11 mouse cellular contexts compared by ENCODE assay signal in the genomic region with DNA sequence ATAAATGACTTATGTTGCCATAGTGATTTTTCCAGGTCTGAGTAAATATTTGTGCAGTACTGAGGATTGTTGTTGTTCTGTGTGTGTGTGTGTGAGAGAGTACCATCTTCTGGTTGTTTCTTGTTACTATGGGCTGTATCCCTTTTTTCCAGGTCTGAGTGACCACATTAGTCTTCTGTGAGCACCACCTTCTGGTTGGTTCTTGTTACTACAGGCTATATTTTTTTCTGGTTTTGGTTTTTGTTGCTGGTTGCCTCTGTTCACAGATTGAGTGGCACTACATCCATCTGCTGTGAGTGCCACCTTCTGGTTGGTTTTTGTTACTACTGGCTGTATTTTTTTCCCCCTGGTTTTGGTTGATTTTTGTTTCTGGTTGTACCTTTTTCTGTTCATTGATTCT. TPM values are rescaled to one million over a fixed set of nuclear protein-coding genes. Genes with fewer than 3 reads are reported as not detected.
A peak's percentile ranks its signal among the peaks of the same experiment; 100 is the strongest.
DNase-seq lines count a peak whose midpoint lies in the region; ATAC-seq and TF ChIP-seq lines count a peak whose summit lies in the region.
"Had no signal": no experiment of that assay in that cellular context is flagged by ENCODE, and none has a peak within 500 bp of the region (broad histone marks: within the 10 kb centered on the region; RNA-seq: fewer than 3 reads in every experiment).

No protein-coding gene starts in this region.

- H3K79me2 ChIP-seq in liver, adult 2 months (ENCODE audit: control insufficient read depth, insufficient read depth, low read length) = no peaks in the 10 kb centered on the region

- TF ChIP-seq CTCF in liver, adult 2 months (IDR thresholded peaks at IDR 0.05; ENCODE audit: low read depth, low read length) = no peak
- TF ChIP-seq CTCF in hindbrain, postnatal 0 days (IDR thresholded peaks at IDR 0.05; ENCODE audit: low read depth) = peak; percentile 77
- TF ChIP-seq CTCF in midbrain, postnatal 0 days (IDR thresholded peaks at IDR 0.05) = peak; percentile 79

- no peak overlapping the region for H3K9ac ChIP-seq in liver, adult 2 months (ENCODE audit: low read depth, low read length)
- no peak overlapping the region for H3K9ac ChIP-seq in liver, embryonic 12.5 days
- H3K9ac ChIP-seq in hindbrain, postnatal 0 days (replicated peaks; ENCODE audit: low read length) = no peak overlapping the region
- no peak overlapping the region for H3K9ac ChIP-seq in midbrain, postnatal 0 days (replicated peaks; ENCODE audit: low read length, poor library complexity, severe bottlenecking)

- TF ChIP-seq POLR2A in liver, adult 2 months (IDR thresholded peaks at IDR 0.05; ENCODE audit: extremely low read depth, insufficient read depth, low read length) = no peak

- no peak overlapping the region for H3K4me2 ChIP-seq in liver, embryonic 12.5 days
- H3K4me2 ChIP-seq in hindbrain, postnatal 0 days (ENCODE audit: low read depth, low read length) = no peak overlapping the region
- H3K4me2 ChIP-seq in midbrain, postnatal 0 days (ENCODE audit: low read depth, low read length, poor library complexity, severe bottlenecking) = no peak overlapping the region

- no peaks in the 10 kb centered on the region for H3K36me3 ChIP-seq in liver, adult 2 months (ENCODE audit: control insufficient read depth, insufficient read depth, low read length)
- H3K36me3 ChIP-seq in liver, embryonic 12.5 days = no peaks in the 10 kb centered on the region
- no peaks in the 10 kb centered on the region for H3K36me3 ChIP-seq in hindbrain, postnatal 0 days (ENCODE audit: insufficient read depth, low read length)
- no peaks in the 10 kb centered on the region for H3K36me3 ChIP-seq in midbrain, postnatal 0 days (ENCODE audit: insufficient read depth, low read length)

- H3K4me1 ChIP-seq in liver, adult 2 months (ENCODE audit: control insufficient read depth, insufficient read depth, low read length) = 0 out of 2 replicates have a peak, but pooled peaks cover 3% of the 10 kb centered on the region
- no peaks in the 10 kb centered on the region for H3K4me1 ChIP-seq in liver, embryonic 12.5 days
- H3K4me1 ChIP-seq in hindbrain, postnatal 0 days (ENCODE audit: insufficient read depth, low read length) = no peaks in the 10 kb centered on the region
- no peaks in the 10 kb centered on the region for H3K4me1 ChIP-seq in midbrain, postnatal 0 days (ENCODE audit: insufficient read depth, low read length)
- H3K4me1 ChIP-seq: megakaryocyte, embryonic 14.5 days had no signal

- no peak overlapping the region for H3K27ac ChIP-seq in liver, adult 2 months (replicated peaks; ENCODE audit: insufficient read depth, low read depth, low read length)
- no peak overlapping the region for H3K27ac ChIP-seq in liver, embryonic 12.5 days
- H3K27ac ChIP-seq in hindbrain, postnatal 0 days = no peak overlapping the region
- H3K27ac ChIP-seq in midbrain, postnatal 0 days (ENCODE audit: low read depth, low read length) = no peak overlapping the region

- H3K9me3 ChIP-seq in liver, embryonic 12.5 days (replicated peaks) = peaks cover 5% of the 10 kb centered on the region; the same call in 1 of the 2 replicates
- H3K9me3 ChIP-seq in hindbrain, postnatal 0 days (ENCODE audit: low read length) = no peaks in the 10 kb centered on the region
- H3K9me3 ChIP-seq in midbrain, postnatal 0 days (ENCODE audit: low read length) = no peaks in the 10 kb centered on the region

- H3K4me3 ChIP-seq in liver, adult 2 months (ENCODE audit: insufficient read depth, low read depth, low read length) = no peak overlapping the region
- H3K4me3 ChIP-seq in liver, embryonic 12.5 days = no peak overlapping the region
- H3K4me3 ChIP-seq in hindbrain, postnatal 0 days (ENCODE audit: low read length) = no peak overlapping the region
- H3K4me3 ChIP-seq in midbrain, postnatal 0 days (ENCODE audit: low read depth, low read length) = no peak overlapping the region
- H3K4me3 ChIP-seq: megakaryocyte, embryonic 14.5 days had no signal

- no peak for ATAC-seq in liver, embryonic 12.5 days
- ATAC-seq in hindbrain, postnatal 0 days = peak; percentile 84
- peak; percentile 87 for ATAC-seq in midbrain, postnatal 0 days (ENCODE audit: low FRiP score)

- DNase-seq in adrenal gland, adult (ENCODE audit: inconsistent age in 2 of 2, low spot score in 1 of 2) = peak; percentile 25 to 90
- no peak for DNase-seq in adrenal gland, postnatal 25 days
- DNase-seq in liver, adult 2 months (ENCODE audit: extremely low read depth, low read depth, low spot score) = peak; percentile 86
- DNase-seq in cerebellum, adult 11 months = peak; percentile 55
- DNase-seq in hindbrain, postnatal 0 days (ENCODE audit: low spot score) = peak; percentile 75
- peak; percentile 88 for DNase-seq in midbrain, postnatal 0 days (ENCODE audit: low spot score)
- DNase-seq in ovary, adult 18-20 months (ENCODE audit: low spot score) = no peak

- H3K27me3 ChIP-seq in liver, adult 2 months (ENCODE audit: control insufficient read depth, insufficient read depth, low read length) = no peaks in the 10 kb centered on the region
- no peaks in the 10 kb centered on the region for H3K27me3 ChIP-seq in liver, embryonic 12.5 days (replicated peaks)
- H3K27me3 ChIP-seq in hindbrain, postnatal 0 days (ENCODE audit: insufficient read depth, low read length) = no peaks in the 10 kb centered on the region
- no peaks in the 10 kb centered on the region for H3K27me3 ChIP-seq in midbrain, postnatal 0 days (ENCODE audit: insufficient read depth, low read length)

RNA-seq across cellular contexts. Expression of a gene that starts 18.1 kb away (rescaled TPM):
- 57.3 and 64.7 TPM in 2 replicates for total RNA-seq in adrenal gland, postnatal 25 days (2021)
- total RNA-seq in liver, adult 2 months (2014; rRNA removed) = 20.6 and 27.7 TPM in 2 replicates
- polyA plus RNA-seq in liver, adult 2 months (2012; rRNA removed) = 7.9 and 11.7 TPM in 2 replicates
- polyA plus RNA-seq in liver, embryonic 12.5 days (2016; fragmentation: Nextera tagmentation; extraction: Ambion mirVana) = 96.1 and 99.3 TPM in 2 replicates
- total RNA-seq in hindbrain, postnatal 0 days (2014; rRNA removed) = 13.8 and 21.9 TPM in 2 replicates
- 83.9 and 85.8 TPM in 2 replicates for polyA plus RNA-seq in hindbrain, postnatal 0 days (2015; fragmentation: Nextera tagmentation; extraction: Ambion mirVana)
- 27.6 and 27.9 TPM in 2 replicates for total RNA-seq in midbrain, postnatal 0 days (2014; rRNA removed)
- 78.4 and 82.6 TPM in 2 replicates for polyA plus RNA-seq in midbrain, postnatal 0 days (2015; fragmentation: Nextera tagmentation; extraction: Ambion mirVana)

RNA-seq across cellular contexts. Expression of a gene that starts 18.3 kb away (rescaled TPM):
- 34.8 and 44.3 TPM in 2 replicates for total RNA-seq in adrenal gland, postnatal 25 days (2021)
- 8.2 and 8.7 TPM in 2 replicates for total RNA-seq in liver, adult 2 months (2014; rRNA removed)
- polyA plus RNA-seq in liver, adult 2 months (2012; rRNA removed) = 15.0 and 19.6 TPM in 2 replicates
- polyA plus RNA-seq in liver, embryonic 12.5 days (2016; fragmentation: Nextera tagmentation; extraction: Ambion mirVana) = 13.6 and 15.2 TPM in 2 replicates
- 56.7 and 88.6 TPM in 2 replicates for total RNA-seq in hindbrain, postnatal 0 days (2014; rRNA removed)
- polyA plus RNA-seq in hindbrain, postnatal 0 days (2015; fragmentation: Nextera tagmentation; extraction: Ambion mirVana) = 17.9 and 18.6 TPM in 2 replicates
- total RNA-seq in midbrain, postnatal 0 days (2014; rRNA removed) = 65.0 and 73.1 TPM in 2 replicates
- polyA plus RNA-seq in midbrain, postnatal 0 days (2015; fragmentation: Nextera tagmentation; extraction: Ambion mirVana) = 15.0 and 19.2 TPM in 2 replicates

RNA-seq across cellular contexts. Expression of a gene that starts 22.2 kb away (rescaled TPM):
- 3.8 and 4.6 TPM in 2 replicates for total RNA-seq in adrenal gland, postnatal 25 days (2021)
- 0.94 TPM in 1 of 2 replicates, not detected in the other for total RNA-seq in liver, adult 2 months (2014; rRNA removed)
- 2.1 and 2.9 TPM in 2 replicates for polyA plus RNA-seq in liver, adult 2 months (2012; rRNA removed)
- not detected in 2 replicates for polyA plus RNA-seq in liver, embryonic 12.5 days (2016; fragmentation: Nextera tagmentation; extraction: Ambion mirVana)
- total RNA-seq in hindbrain, postnatal 0 days (2014; rRNA removed) = not detected in 2 replicates
- not detected in 2 replicates for polyA plus RNA-seq in hindbrain, postnatal 0 days (2015; fragmentation: Nextera tagmentation; extraction: Ambion mirVana)
- not detected in 2 replicates for total RNA-seq in midbrain, postnatal 0 days (2014; rRNA removed)
- 0.17 and 0.27 TPM in 2 replicates for polyA plus RNA-seq in midbrain, postnatal 0 days (2015; fragmentation: Nextera tagmentation; extraction: Ambion mirVana)
- polyA plus RNA-seq: C2C12; heart, embryonic 14.5 days had no signal

RNA-seq across cellular contexts. Expression of a gene that starts 22.2 kb away (rescaled TPM):
- total RNA-seq in adrenal gland, postnatal 25 days (2021) = 15.5 and 24.3 TPM in 2 replicates
- 14.3 and 15.3 TPM in 2 replicates for total RNA-seq in liver, adult 2 months (2014; rRNA removed)
- polyA plus RNA-seq in liver, adult 2 months (2012; rRNA removed) = 31.9 and 57.9 TPM in 2 replicates
- polyA plus RNA-seq in liver, embryonic 12.5 days (2016; fragmentation: Nextera tagmentation; extraction: Ambion mirVana) = 32.3 and 32.8 TPM in 2 replicates
- total RNA-seq in hindbrain, postnatal 0 days (2014; rRNA removed) = 33.4 and 34.1 TPM in 2 replicates
- polyA plus RNA-seq in hindbrain, postnatal 0 days (2015; fragmentation: Nextera tagmentation; extraction: Ambion mirVana) = 50.1 and 52.1 TPM in 2 replicates
- total RNA-seq in midbrain, postnatal 0 days (2014; rRNA removed) = 23.1 and 32.8 TPM in 2 replicates
- polyA plus RNA-seq in midbrain, postnatal 0 days (2015; fragmentation: Nextera tagmentation; extraction: Ambion mirVana) = 47.2 and 55.4 TPM in 2 replicates

RNA-seq across cellular contexts. Expression of a gene that starts 46.8 kb away (rescaled TPM):
- 11.1 and 14.0 TPM in 2 replicates for total RNA-seq in adrenal gland, postnatal 25 days (2021)
- total RNA-seq in liver, adult 2 months (2014; rRNA removed) = 0.83 and 2.1 TPM in 2 replicates
- polyA plus RNA-seq in liver, adult 2 months (2012; rRNA removed) = 1.3 and 1.4 TPM in 2 replicates
- 54.2 and 55.9 TPM in 2 replicates for polyA plus RNA-seq in liver, embryonic 12.5 days (2016; fragmentation: Nextera tagmentation; extraction: Ambion mirVana)
- total RNA-seq in hindbrain, postnatal 0 days (2014; rRNA removed) = 14.8 and 15.9 TPM in 2 replicates
- 7.2 and 7.9 TPM in 2 replicates for polyA plus RNA-seq in hindbrain, postnatal 0 days (2015; fragmentation: Nextera tagmentation; extraction: Ambion mirVana)
- total RNA-seq in midbrain, postnatal 0 days (2014; rRNA removed) = 3.3 and 4.8 TPM in 2 replicates
- 2.8 and 3.0 TPM in 2 replicates for polyA plus RNA-seq in midbrain, postnatal 0 days (2015; fragmentation: Nextera tagmentation; extraction: Ambion mirVana)

Comparison
In these comparisons a context has a peak if more than half of its experiments do, and no peak if none do; other contexts are left out.
1. DNase-seq: peak in adrenal gland, adult (2 of 2), liver, adult 2 months (single experiment), cerebellum, adult 11 months (single experiment), hindbrain, postnatal 0 days (single experiment) and midbrain, postnatal 0 days (single experiment); none in adrenal gland, postnatal 25 days (single experiment) and ovary, adult 18-20 months (single experiment).